ENCODE assay signal across 1 mouse cellular context in the genomic region with DNA sequence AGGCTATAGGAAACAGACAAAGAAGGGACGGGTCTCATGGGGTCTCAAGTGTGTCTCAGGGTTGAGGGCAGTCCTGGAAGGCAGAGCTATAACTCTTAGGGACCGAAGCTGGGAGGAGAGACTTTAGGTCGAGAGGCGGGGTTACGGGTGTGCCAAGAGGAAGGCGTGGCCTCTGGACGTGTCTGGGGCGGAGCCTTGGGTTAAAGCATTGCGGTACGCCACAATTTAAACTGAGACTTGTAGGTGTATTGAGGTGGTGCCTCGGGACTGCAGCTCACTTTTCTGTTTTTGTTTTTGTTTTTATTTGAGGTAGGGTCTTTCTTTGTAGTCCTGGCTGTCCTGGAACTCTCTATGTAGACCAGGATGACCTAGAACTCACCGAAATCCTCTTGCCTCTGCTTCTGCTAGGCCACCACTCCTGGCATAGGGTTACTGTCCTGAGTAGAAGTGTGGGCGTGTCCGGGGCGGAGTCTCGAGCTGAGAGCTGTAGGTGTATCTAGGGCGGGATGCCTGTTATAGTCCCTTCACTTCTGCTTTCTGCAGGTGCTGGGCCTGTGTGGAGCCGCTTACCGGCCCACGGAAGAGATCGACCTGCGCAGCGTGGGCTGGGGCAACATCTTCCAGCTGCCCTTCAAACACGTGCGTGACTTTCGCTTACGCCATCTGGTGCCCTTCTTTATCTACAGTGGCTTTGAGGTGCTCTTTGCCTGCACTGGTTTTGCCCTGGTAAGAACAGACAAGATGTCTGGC.
TF ChIP-seq lines count a peak whose summit lies in the region.

No protein-coding gene starts in this region.

TF ChIP-seq in CH12.LX, 34 proteins besides CTCF, POLR2A, EP300 and RAD21 (continued from another document):
- peak; percentile 30; the same call in 1 of the 2 replicates for TF ChIP-seq MEF2A (IDR thresholded peaks at IDR 0.05; ENCODE audit: borderline replicate concordance, low read depth, low read length)
- TF ChIP-seq UBTF (IDR thresholded peaks at IDR 0.05; ENCODE audit: low read depth, low read length), result no peak
- TF ChIP-seq IRF4 (IDR thresholded peaks at IDR 0.05; ENCODE audit: low read depth, low read length), result peak; percentile 47; the same call in 1 of the 2 replicates
- TF ChIP-seq BHLHE40 (IDR thresholded peaks at IDR 0.05; ENCODE audit: low read depth, low read length), result peak; percentile 88
- no peak for TF ChIP-seq NELFE (IDR thresholded peaks at IDR 0.05; ENCODE audit: low read depth, low read length)
- TF ChIP-seq ELF1 (IDR thresholded peaks at IDR 0.05; ENCODE audit: low read depth, low read length), result peak; percentile 38; the same call in 1 of the 2 replicates
- TF ChIP-seq ZC3H11A (IDR thresholded peaks at IDR 0.05; ENCODE audit: low read depth, low read length), result no peak
- TF ChIP-seq JUN (IDR thresholded peaks at IDR 0.05; ENCODE audit: insufficient read depth, low read depth, low read length), result no peak
- TF ChIP-seq USF2 (conservative IDR thresholded peaks at IDR 0.05; ENCODE audit: low read depth, low read length), result no peak
- TF ChIP-seq RCOR1 (conservative IDR thresholded peaks at IDR 0.05; ENCODE audit: low read depth, low read length), result no peak
- TF ChIP-seq MAX (IDR thresholded peaks at IDR 0.05; ENCODE audit: low read length), result peak; percentile 90
- no peak for TF ChIP-seq KAT2A (IDR thresholded peaks at IDR 0.05; ENCODE audit: insufficient replicate concordance, low read length)
- TF ChIP-seq USF1 (IDR thresholded peaks at IDR 0.05; ENCODE audit: low read depth, low read length), result no peak
- no peak for TF ChIP-seq CHD2 (IDR thresholded peaks at IDR 0.05; ENCODE audit: low read length)
- TF ChIP-seq CHD1 (IDR thresholded peaks at IDR 0.05; ENCODE audit: low read depth, low read length), result no peak
- no peak for TF ChIP-seq JUND (conservative IDR thresholded peaks at IDR 0.05; ENCODE audit: low read depth, low read length)
